Mouse (Mus musculus) gastrocnemius, adult 2 months (tissue): ENCODE measurements around the gene Olfr1162. TPM values are rescaled to one million over a fixed set of nuclear protein-coding genes. Genes with fewer than 3 reads are reported as not detected.
"Not testable (repeated sequence)": the region's sequence is repeated elsewhere in the genome, so short reads cannot be mapped to it uniquely, and the experiment has no call there.

ENCODE experiments used
- DNase-seq: peaks from one replicate; pipeline ENCODE4 v3.0.0; 2022
- H3K27ac ChIP-seq: fragments of 200-600 bp; 2 replicates; pipeline ENCODE4 v1.8.1; 2022; ENCODE audit warnings: mild to moderate bottlenecking
- H3K4me3 ChIP-seq: fragments of 200-600 bp; 2 replicates; pipeline ENCODE4 v1.8.1; 2022; ENCODE audit warnings: mild to moderate bottlenecking, moderate library complexity
- CTCF ChIP-seq: fragments of 200-600 bp; IDR thresholded peaks from 2 replicates; pipeline ENCODE4 v1.8.1; 2022; ENCODE audit warnings: antibody characterized with exemption, mild to moderate bottlenecking, moderate library complexity
- intact Hi-C: fragments of 180-260 bp; cut with DNase I; formaldehyde crosslinking; loops from one replicate; pipeline ENCODE4 v1.15.1; 2025
- long read RNA-seq, 2 experiments: library from polyadenylated mRNA; stranded (forward); transcript quantifications; one replicate each; pipeline ENCODE4 v2.0.0; 2021
- total RNA-seq, 2 experiments: library from RNA; stranded (reverse); gene quantifications; 2 replicates each; pipeline ENCODE4 v1.2.3; 2021

The Olfr1162 gene
- not detected for total RNA-seq
- long read RNA-seq, experiment 1: 0 reads
- long read RNA-seq, experiment 2: 0 reads

GRCm38 (mm10) chr2:88051029-88051428, at the start of gene Olfr1162:
Olfr1162 (minus strand) TSS chr2:88051129.
- Histone ChIP-seq H3K4me3 (no peak within 1 kb of the TSS), H3K27ac (no peak within 1 kb of the TSS)
- no peak for DNase-seq
- no peak for TF ChIP-seq CTCF
- intact Hi-C loops: no loop called here

DNA sequence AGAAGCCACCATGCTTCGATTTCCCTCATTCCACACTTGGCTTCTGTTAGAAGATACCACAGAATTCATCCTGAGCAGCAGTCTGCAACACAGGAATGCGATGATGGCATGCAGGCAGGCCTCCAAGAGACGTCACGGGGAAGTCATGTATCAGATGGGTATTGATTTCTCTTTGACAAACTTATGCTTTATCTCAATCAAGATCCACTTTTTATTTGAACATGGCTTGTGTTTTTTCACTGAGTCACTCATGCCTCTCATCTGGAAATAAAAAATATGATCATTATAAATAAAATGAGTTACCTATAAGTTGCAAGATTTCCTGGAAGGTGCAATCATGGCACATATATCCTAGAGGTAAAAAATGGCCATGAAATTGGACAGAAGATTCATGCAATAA, 42.9 kb upstream of the Olfr1162 start, which contains the start of gene Olfr1164:
TSS of gene Olfr1164 (minus strand) at position 101 of the 400 bp plus-strand sequence.
- intact Hi-C loops: no loop called here
- Histone ChIP-seq H3K27ac (no peak within 1 kb of the TSS), H3K4me3 (no peak within 1 kb of the TSS)
- TF ChIP-seq CTCF: no peak
- DNase-seq: no peak

DNA sequence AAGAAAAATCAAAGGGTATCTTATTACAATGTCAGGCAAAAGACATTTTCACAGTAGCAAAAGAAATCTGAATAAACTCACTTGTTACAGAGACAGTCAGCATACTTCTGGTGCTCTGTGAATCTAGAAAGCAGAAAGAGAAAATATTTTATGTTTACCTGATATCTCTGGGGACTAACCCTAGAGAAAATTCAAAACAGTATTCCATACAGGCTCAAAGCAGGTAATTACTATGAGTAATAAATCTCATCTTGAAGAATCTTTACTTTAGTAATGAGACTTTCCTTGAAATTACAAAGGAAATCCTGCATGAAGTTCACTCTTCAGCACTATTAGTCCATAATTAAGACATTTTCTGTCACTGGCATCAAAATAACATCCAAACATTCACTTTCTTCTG, 20.8 kb upstream of the Olfr1162 start, which contains the start of gene Olfr1163:
TSS of gene Olfr1163 (minus strand) at position 101 of the 400 bp plus-strand sequence.
- TF ChIP-seq CTCF: no peak
- Histone ChIP-seq H3K4me3 (no peak within 1 kb of the TSS), H3K27ac (no peak within 1 kb of the TSS)
- intact Hi-C loops: no loop called here
- no peak for DNase-seq

DNA sequence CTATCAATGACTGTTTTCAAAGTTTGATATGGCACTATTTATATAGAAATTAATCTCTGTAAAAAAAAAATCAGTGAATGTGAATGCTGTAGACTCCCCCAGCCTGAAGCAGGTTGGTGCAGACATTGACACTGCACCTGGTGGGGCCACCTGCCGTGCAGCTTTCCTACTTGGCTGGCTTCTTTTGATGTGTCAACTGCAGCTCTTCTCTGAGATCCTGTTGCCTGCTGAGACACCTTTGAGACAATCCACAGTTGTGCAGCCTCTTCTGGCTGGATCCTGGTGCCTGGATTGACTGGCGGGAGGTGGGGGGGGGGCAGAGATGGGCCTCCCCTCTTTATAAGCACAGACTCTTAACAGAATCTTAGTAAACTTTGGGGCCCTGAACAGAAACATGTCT, 12.7 kb upstream of the Olfr1162 start:
- H3K4me3 ChIP-seq: no peak overlapping the region
- no peak overlapping the region for H3K27ac ChIP-seq
- no peak for DNase-seq
- intact Hi-C loops: no loop called here
- no peak for TF ChIP-seq CTCF

- H3K27ac ChIP-seq: no peak within 1 kb of the TSS
- no peak for TF ChIP-seq CTCF
- H3K4me3 ChIP-seq: no peak within 1 kb of the TSS
- intact Hi-C loops: no loop called here
- DNase-seq: no peak
Observed at GRCm38 (mm10) chr2:88037599-88037998, 13.3 kb downstream of the Olfr1162 start, which contains the start of gene Olfr73. Olfr73 (minus strand) TSS chr2:88037699.

- DNase-seq, H3K27ac ChIP-seq, intact Hi-C loops, H3K4me3 ChIP-seq: not testable (repeated sequence)
Observed at GRCm38 (mm10) chr2:88022474-88022873, 28.5 kb downstream of the Olfr1162 start, which contains the start of gene Olfr1161. Olfr1161 (plus strand) TSS chr2:88022774.

- Histone ChIP-seq H3K27ac (no peak within 1 kb of the TSS), H3K4me3 (no peak within 1 kb of the TSS)
- DNase-seq: no peak
- TF ChIP-seq CTCF: no peak
- intact Hi-C loops: no loop called here
Observed at GRCm38 (mm10) chr2:88007515-88008318, 43.2 kb downstream of the Olfr1162 start, which contains the start of gene Olfr1160. Olfr1160 (minus strand) TSS chr2:88008268.

Other genes starting within 250 kb of the Olfr1162 start
- not detected for gene Olfr1145, start 241.3 kb downstream of the Olfr1162 start, total RNA-seq
- not detected for gene Olfr1148, start 220.6 kb downstream of the Olfr1162 start, total RNA-seq
- not detected for gene Olfr1150-ps1, start 207.1 kb downstream of the Olfr1162 start, total RNA-seq
- not detected for gene Olfr1151, start 195.3 kb downstream of the Olfr1162 start, total RNA-seq
- not detected for gene Olfr1152, start 184.6 kb downstream of the Olfr1162 start, total RNA-seq
- not detected for gene Olfr1153, start 156.2 kb downstream of the Olfr1162 start, total RNA-seq
- not detected for gene Olfr1154, start 146.0 kb downstream of the Olfr1162 start, total RNA-seq
- gene Olfr1155, start 106.0 kb downstream of the Olfr1162 start, total RNA-seq: not detected
- gene Olfr1156, start 98.0 kb downstream of the Olfr1162 start, total RNA-seq: not detected
- not detected for gene Olfr1157, start 82.8 kb downstream of the Olfr1162 start, total RNA-seq
- gene Olfr74, start 76.5 kb downstream of the Olfr1162 start, total RNA-seq: not detected
- not detected for gene Olfr1158, start 61.0 kb downstream of the Olfr1162 start, total RNA-seq
- gene Olfr1160, start 42.9 kb downstream of the Olfr1162 start, total RNA-seq: not detected
- gene Olfr1161, start 28.4 kb downstream of the Olfr1162 start, total RNA-seq: not detected
- gene Olfr73, start 13.4 kb downstream of the Olfr1162 start, total RNA-seq: not detected
- gene Olfr1163, start 20.7 kb upstream of the Olfr1162 start, total RNA-seq: not detected
- gene Olfr1164, start 42.8 kb upstream of the Olfr1162 start, total RNA-seq: not detected
- not detected for gene Olfr1166, start 77.1 kb upstream of the Olfr1162 start, total RNA-seq
- gene Olfr1167, start 104.1 kb upstream of the Olfr1162 start, total RNA-seq: not detected
- gene Olfr1168, start 130.8 kb upstream of the Olfr1162 start, total RNA-seq: not detected
- gene Olfr1170, start 177.2 kb upstream of the Olfr1162 start, total RNA-seq: not detected
- gene Olfr1173, start 228.7 kb upstream of the Olfr1162 start, total RNA-seq: not detected